Mouse (Mus musculus) lung, adult 2 months (tissue): ENCODE data around the gene Cxcr2.

Experiments
- CTCF ChIP-seq: fragments of 200-500 bp; IDR thresholded peaks from 2 replicates; pipeline ENCODE4 v1.5.1; 2011; ENCODE audit warnings: mild to moderate bottlenecking, low read length, control low read depth; ENCODE audit not compliant: insufficient read depth
- POLR2A ChIP-seq: fragments of 200-500 bp; IDR thresholded peaks from 2 replicates; pipeline ENCODE4 v1.6.1; 2011; ENCODE audit warnings: low read depth, mild to moderate bottlenecking, control low read depth, low read length, borderline replicate concordance; ENCODE audit errors: extremely low read depth

- TF ChIP-seq CTCF (no peak), POLR2A (no peak)
Observed at GRCm38 (mm10) chr1:74135326-74135950, 18.4 kb upstream of the Cxcr2 start.
